Mouse (Mus musculus): Measurements from ENCODE around the gene Mgp. TPM values are rescaled to one million over a fixed set of nuclear protein-coding genes. Genes with fewer than 3 reads are reported as not detected.

Gene Mgp
- polyA plus RNA-seq, 1 experiment from 2014 or later = 229 TPM

- 87% methylated on average over 9 of the region's 9 CpGs for WGBS
- H3K27me3 ChIP-seq (ENCODE audit: control insufficient read depth, insufficient read depth, low read length) = no peaks in the 10 kb centered on the region
- ATAC-seq (ENCODE audit: insufficient number of reproducible peaks, insufficient read depth, low FRiP score, low read depth) = no peak
- no peaks in the 10 kb centered on the region for H3K36me3 ChIP-seq (ENCODE audit: control insufficient read depth, insufficient read depth, low read length)
- H3K27ac ChIP-seq (ENCODE audit: low read length) = no peak overlapping the region
- peaks cover 14% of the 10 kb centered on the region; the same call in 1 of the 2 replicates for H3K4me1 ChIP-seq (ENCODE audit: control insufficient read depth, insufficient read depth, low read length)
- H3K9me3 ChIP-seq (ENCODE audit: control insufficient read depth, low read depth, low read length) = no peaks in the 10 kb centered on the region
- H3K4me2 ChIP-seq (replicated peaks; ENCODE audit: low read depth, low read length) = no peak overlapping the region
- H3K4me3 ChIP-seq (ENCODE audit: low read depth, low read length) = no peak overlapping the region
- H3K9ac ChIP-seq (replicated peaks; ENCODE audit: low read depth, low read length) = no peak overlapping the region
Observed at GRCm38 (mm10) chr6:136902527-136902926, 26.9 kb upstream of the Mgp start.

- H3K4me2 ChIP-seq (replicated peaks; ENCODE audit: low read depth, low read length) = no peak overlapping the region
- H3K27ac ChIP-seq (ENCODE audit: low read length) = peak overlapping the region; percentile 27; the same call in 1 of the 2 replicates
- no peaks in the 10 kb centered on the region for H3K27me3 ChIP-seq (ENCODE audit: control insufficient read depth, insufficient read depth, low read length)
- no peaks in the 10 kb centered on the region for H3K36me3 ChIP-seq (ENCODE audit: control insufficient read depth, insufficient read depth, low read length)
- no peak overlapping the region for H3K9ac ChIP-seq (replicated peaks; ENCODE audit: low read depth, low read length)
- no peaks in the 10 kb centered on the region for H3K9me3 ChIP-seq (ENCODE audit: control insufficient read depth, low read depth, low read length)
- H3K4me1 ChIP-seq (ENCODE audit: control insufficient read depth, insufficient read depth, low read length) = peaks cover 8% of the 10 kb centered on the region; the same call in 1 of the 2 replicates
- 55% methylated on average over 2 of the region's 2 CpGs for WGBS
- no peak overlapping the region for H3K4me3 ChIP-seq (ENCODE audit: low read depth, low read length)
- no peak; the same call in 1 of the 2 replicates for ATAC-seq (ENCODE audit: insufficient number of reproducible peaks, insufficient read depth, low FRiP score, low read depth)
Observed at GRCm38 (mm10) chr6:136901010-136901409, 25.4 kb upstream of the Mgp start.

- H3K27ac ChIP-seq (ENCODE audit: low read length) = peak overlapping the region; percentile 27; the same call in 1 of the 2 replicates
Observed at GRCm38 (mm10) chr6:136900369-136901009, 24.9 kb upstream of the Mgp start.

GRCm38 (mm10) chr6:136898954-136899353 is 23.3 kb upstream of the Mgp start:
- 72% methylated on average over 2 of the region's 2 CpGs for WGBS
- Histone ChIP-seq H3K36me3 (ENCODE audit: control insufficient read depth, insufficient read depth, low read length) (no peaks in the 10 kb centered on the region), H3K27ac (ENCODE audit: low read length) (no peak overlapping the region; the same call in 1 of the 2 replicates), H3K4me2 (replicated peaks; ENCODE audit: low read depth, low read length) (no peak overlapping the region), H3K9ac (replicated peaks; ENCODE audit: low read depth, low read length) (no peak overlapping the region), H3K4me3 (ENCODE audit: low read depth, low read length) (no peak overlapping the region), H3K9me3 (ENCODE audit: control insufficient read depth, low read depth, low read length) (no peaks in the 10 kb centered on the region), H3K27me3 (ENCODE audit: control insufficient read depth, insufficient read depth, low read length) (no peaks in the 10 kb centered on the region), H3K4me1 (ENCODE audit: control insufficient read depth, insufficient read depth, low read length) (peaks cover 16% of the 10 kb centered on the region)
- no peak for ATAC-seq (ENCODE audit: insufficient number of reproducible peaks, insufficient read depth, low FRiP score, low read depth)

More at GRCm38 (mm10) chr6:136900369-136901009, 24.9 kb upstream of the Mgp start:
- H3K4me1 ChIP-seq (ENCODE audit: control insufficient read depth, insufficient read depth, low read length) = peaks cover 8% of the 10 kb centered on the region; the same call in 1 of the 2 replicates
- no peaks in the 10 kb centered on the region for H3K27me3 ChIP-seq (ENCODE audit: control insufficient read depth, insufficient read depth, low read length)
- H3K9ac ChIP-seq (replicated peaks; ENCODE audit: low read depth, low read length) = no peak overlapping the region
- H3K9me3 ChIP-seq (ENCODE audit: control insufficient read depth, low read depth, low read length) = no peaks in the 10 kb centered on the region
- peak; percentile 59 for ATAC-seq (ENCODE audit: insufficient number of reproducible peaks, insufficient read depth, low FRiP score, low read depth)
- H3K4me3 ChIP-seq (ENCODE audit: low read depth, low read length) = no peak overlapping the region
- no peaks in the 10 kb centered on the region for H3K36me3 ChIP-seq (ENCODE audit: control insufficient read depth, insufficient read depth, low read length)
- no peak overlapping the region for H3K4me2 ChIP-seq (replicated peaks; ENCODE audit: low read depth, low read length)
- WGBS = 34% methylated on average over 4 of the region's 4 CpGs

- Histone ChIP-seq H3K27ac (ENCODE audit: low read length) (peak overlapping the region; percentile 81; the same call in 1 of the 2 replicates), H3K4me2 (replicated peaks; ENCODE audit: low read depth, low read length) (no peak overlapping the region), H3K9ac (replicated peaks; ENCODE audit: low read depth, low read length) (no peak overlapping the region), H3K36me3 (ENCODE audit: control insufficient read depth, insufficient read depth, low read length) (no peaks in the 10 kb centered on the region), H3K27me3 (ENCODE audit: control insufficient read depth, insufficient read depth, low read length) (no peaks in the 10 kb centered on the region), H3K9me3 (ENCODE audit: control insufficient read depth, low read depth, low read length) (no peaks in the 10 kb centered on the region), H3K4me1 (ENCODE audit: control insufficient read depth, insufficient read depth, low read length) (peaks cover 16% of the 10 kb centered on the region), H3K4me3 (ENCODE audit: low read depth, low read length) (no peak overlapping the region)
- no peak for ATAC-seq (ENCODE audit: insufficient number of reproducible peaks, insufficient read depth, low FRiP score, low read depth)
- 24% methylated on average over 4 of the region's 4 CpGs for WGBS
Observed at GRCm38 (mm10) chr6:136898222-136898621, 22.6 kb upstream of the Mgp start.

GRCm38 (mm10) chr6:136897789-136898188 is 22.2 kb upstream of the Mgp start:
- no peak overlapping the region for H3K4me3 ChIP-seq (ENCODE audit: low read depth, low read length)
- H3K4me1 ChIP-seq (ENCODE audit: control insufficient read depth, insufficient read depth, low read length) = peaks cover 16% of the 10 kb centered on the region
- ATAC-seq (ENCODE audit: insufficient number of reproducible peaks, insufficient read depth, low FRiP score, low read depth) = no peak
- no peaks in the 10 kb centered on the region for H3K36me3 ChIP-seq (ENCODE audit: control insufficient read depth, insufficient read depth, low read length)
- H3K4me2 ChIP-seq (replicated peaks; ENCODE audit: low read depth, low read length) = no peak overlapping the region
- H3K27ac ChIP-seq (ENCODE audit: low read length) = peak overlapping the region; percentile 81
- H3K9me3 ChIP-seq (ENCODE audit: control insufficient read depth, low read depth, low read length) = no peaks in the 10 kb centered on the region
- WGBS = 36% methylated on average over 4 of the region's 4 CpGs
- H3K9ac ChIP-seq (replicated peaks; ENCODE audit: low read depth, low read length) = no peak overlapping the region
- no peaks in the 10 kb centered on the region for H3K27me3 ChIP-seq (ENCODE audit: control insufficient read depth, insufficient read depth, low read length)

- H3K4me1 ChIP-seq (ENCODE audit: control insufficient read depth, insufficient read depth, low read length) = peaks cover 16% of the 10 kb centered on the region
- peak; percentile 42; the same call in 1 of the 2 replicates for ATAC-seq (ENCODE audit: insufficient number of reproducible peaks, insufficient read depth, low FRiP score, low read depth)
- H3K27ac ChIP-seq (ENCODE audit: low read length) = peak overlapping the region; percentile 53; the same call in 1 of the 2 replicates
- no peak overlapping the region for H3K4me2 ChIP-seq (replicated peaks; ENCODE audit: low read depth, low read length)
- no peaks in the 10 kb centered on the region for H3K9me3 ChIP-seq (ENCODE audit: control insufficient read depth, low read depth, low read length)
- H3K27me3 ChIP-seq (ENCODE audit: control insufficient read depth, insufficient read depth, low read length) = no peaks in the 10 kb centered on the region
- H3K4me3 ChIP-seq (ENCODE audit: low read depth, low read length) = no peak overlapping the region
- WGBS = 25% methylated on average over 15 of the region's 15 CpGs
- no peaks in the 10 kb centered on the region for H3K36me3 ChIP-seq (ENCODE audit: control insufficient read depth, insufficient read depth, low read length)
- H3K9ac ChIP-seq (replicated peaks; ENCODE audit: low read depth, low read length) = no peak overlapping the region
Observed at GRCm38 (mm10) chr6:136894532-136895339, 19.1 kb upstream of the Mgp start.

GRCm38 (mm10) chr6:136892002-136892401 is 16.4 kb upstream of the Mgp start:
- no peaks in the 10 kb centered on the region for H3K27me3 ChIP-seq (ENCODE audit: control insufficient read depth, insufficient read depth, low read length)
- H3K9me3 ChIP-seq (ENCODE audit: control insufficient read depth, low read depth, low read length) = no peaks in the 10 kb centered on the region
- peaks cover 15% of the 10 kb centered on the region for H3K4me1 ChIP-seq (ENCODE audit: control insufficient read depth, insufficient read depth, low read length)
- 79% methylated on average over 2 of the region's 2 CpGs for WGBS
- H3K36me3 ChIP-seq (ENCODE audit: control insufficient read depth, insufficient read depth, low read length) = no peaks in the 10 kb centered on the region
- ATAC-seq (ENCODE audit: insufficient number of reproducible peaks, insufficient read depth, low FRiP score, low read depth) = no peak
- H3K4me3 ChIP-seq (ENCODE audit: low read depth, low read length) = no peak overlapping the region
- H3K4me2 ChIP-seq (replicated peaks; ENCODE audit: low read depth, low read length) = no peak overlapping the region
- no peak overlapping the region for H3K9ac ChIP-seq (replicated peaks; ENCODE audit: low read depth, low read length)
- no peak overlapping the region for H3K27ac ChIP-seq (ENCODE audit: low read length)
